Mouse (Mus musculus): ENCODE data around the gene Dact3. TPM values are rescaled to one million over a fixed set of nuclear protein-coding genes. Genes with fewer than 3 reads are reported as not detected.

The Dact3 gene
- total RNA-seq, 2 experiments from 2014 or later: 130 to 141 TPM

DNA sequence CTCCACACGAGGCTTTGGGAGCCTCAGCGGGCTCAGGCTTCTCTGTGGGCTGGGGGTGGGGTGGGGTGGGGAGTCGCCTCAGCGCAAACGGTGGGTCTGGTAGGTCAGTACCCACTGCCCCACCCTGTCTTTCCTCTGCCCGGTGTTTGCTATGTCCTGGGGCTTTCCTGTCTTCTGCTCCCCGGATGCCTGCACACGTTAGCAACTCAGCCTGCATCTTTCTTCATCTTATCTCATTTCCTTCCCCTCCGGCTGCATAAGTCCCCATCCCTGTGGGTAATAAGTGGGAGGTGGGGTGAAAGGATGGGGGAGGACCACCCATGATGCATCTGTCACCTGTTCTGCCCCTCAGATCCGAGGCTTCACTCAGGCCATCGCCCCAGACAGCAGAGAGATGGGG is 33.2 kb downstream of the Dact3 start:
- intact Hi-C loops (cut with DNase I): no loop called here
- DNase-seq (ENCODE audit: low spot score in 2 of 2): no peak

DNA sequence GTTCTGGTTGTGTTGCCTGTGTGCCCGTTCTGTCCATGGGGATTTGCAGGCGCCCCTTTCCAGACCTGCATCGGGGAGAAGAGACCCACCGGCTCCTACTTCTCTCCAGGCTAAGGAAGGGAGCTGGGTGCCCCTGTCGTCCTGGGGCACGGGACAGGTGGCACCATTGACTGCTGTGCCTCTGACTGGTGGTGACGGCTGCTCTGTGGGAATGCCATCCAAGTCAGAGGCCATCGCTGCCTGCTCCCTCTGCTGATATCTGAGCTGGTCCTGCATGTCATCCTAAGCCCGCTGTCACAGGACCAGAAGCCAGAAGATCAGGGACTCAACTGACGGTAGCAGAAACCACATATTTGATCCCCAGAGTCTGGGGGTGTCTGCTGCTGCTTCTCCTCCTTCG is 33.7 kb downstream of the Dact3 start:
- intact Hi-C loops (cut with DNase I): no loop called here

DNA sequence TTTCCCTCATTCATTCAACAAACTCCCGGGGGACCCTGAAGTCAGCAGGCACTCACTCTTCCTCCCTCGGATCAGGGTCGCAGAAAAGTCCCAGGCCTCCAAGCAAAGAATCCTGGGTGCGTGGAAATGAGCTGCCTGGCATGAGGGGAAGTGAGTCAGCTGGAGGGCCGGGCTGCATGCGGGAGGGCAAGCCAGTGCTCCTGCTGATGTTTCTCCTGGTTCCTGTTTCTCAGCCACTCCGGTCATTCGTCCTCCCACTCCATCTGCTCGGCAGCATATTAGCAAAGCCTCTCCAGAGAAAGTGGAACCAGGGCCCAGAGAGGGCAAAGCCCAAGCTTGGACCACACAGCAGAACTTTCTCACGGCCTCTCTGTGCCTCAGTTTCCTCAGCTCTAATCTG is 34.8 kb downstream of the Dact3 start:
- intact Hi-C loops (cut with DNase I): no loop called here
- no peak for DNase-seq (ENCODE audit: low spot score in 2 of 2)

More for the DNA sequence above, 33.7 kb downstream of the Dact3 start:
- no peak for DNase-seq (ENCODE audit: low spot score in 2 of 2)

DNA sequence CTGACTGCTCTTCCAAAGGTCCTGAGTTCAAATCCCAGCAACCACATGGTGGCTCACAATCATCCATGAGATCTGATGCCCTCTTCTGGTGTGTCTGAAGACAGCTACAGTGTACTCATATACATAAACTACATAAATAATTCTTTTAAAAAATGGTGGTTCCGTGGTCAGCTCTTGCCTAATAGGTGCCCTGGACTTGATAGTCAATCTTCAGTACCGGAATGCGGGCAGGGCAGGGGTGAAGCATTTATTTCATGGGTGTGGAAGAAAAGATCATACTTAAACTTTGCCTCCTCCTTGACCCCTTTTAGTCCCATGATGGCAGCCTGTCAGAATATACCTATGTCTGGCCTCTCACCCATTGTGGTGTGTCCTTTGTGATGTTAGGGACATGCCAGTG is 36.8 kb downstream of the Dact3 start:
- intact Hi-C loops (cut with DNase I): no loop called here
- no peak for DNase-seq (ENCODE audit: low spot score in 2 of 2)

DNA sequence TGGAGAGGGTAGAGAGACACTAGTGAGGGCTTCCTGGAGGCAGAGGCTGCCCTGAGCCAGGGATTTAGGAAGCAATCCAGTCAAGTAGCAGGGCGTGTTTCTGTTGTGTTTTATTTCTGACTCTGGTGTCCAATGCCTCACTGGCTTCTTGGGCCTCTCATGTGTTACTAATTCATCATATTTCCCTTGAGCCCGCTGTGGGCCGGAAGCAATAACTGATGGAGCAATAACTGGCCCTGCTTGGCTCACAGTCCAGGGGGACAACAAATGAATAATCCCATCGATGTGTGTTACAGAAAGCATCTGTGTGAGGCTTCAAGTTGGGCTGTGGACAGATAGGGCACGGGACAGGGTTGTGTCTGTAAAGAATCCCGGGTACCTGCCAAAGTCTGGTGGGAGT is 37.2 kb downstream of the Dact3 start:
- intact Hi-C loops (cut with DNase I): no loop called here
- no peak for DNase-seq (ENCODE audit: low spot score in 2 of 2)

DNA sequence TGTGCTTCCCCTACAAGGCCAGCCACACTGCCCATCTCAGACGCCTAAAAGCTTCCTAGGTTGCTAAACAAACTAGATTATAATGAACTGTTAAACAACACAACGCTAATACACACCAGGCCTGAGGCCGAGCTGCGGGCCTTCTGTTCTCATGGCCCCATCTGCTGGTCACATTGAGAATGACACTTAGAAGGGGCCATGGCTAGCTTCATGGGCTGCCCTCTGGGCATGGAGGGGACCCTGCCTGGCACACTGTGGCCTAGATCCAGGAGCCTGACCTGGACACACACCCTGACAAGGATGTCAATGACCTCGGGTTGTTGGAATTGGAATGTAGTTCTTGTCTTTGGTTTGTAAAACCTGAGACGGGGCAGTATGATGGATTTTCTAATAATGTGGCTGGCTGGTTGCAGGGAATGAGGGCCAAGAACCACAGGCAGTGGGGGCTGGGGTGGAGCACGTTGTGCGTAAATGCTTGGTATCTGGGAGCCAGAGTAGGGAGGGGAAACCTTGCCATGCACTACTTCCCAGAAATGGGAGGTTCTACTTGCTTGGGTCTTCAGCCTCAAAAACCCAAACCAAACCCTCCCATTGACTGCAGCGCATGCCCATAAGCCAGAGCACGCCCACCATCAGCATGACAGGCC is 38.8 kb downstream of the Dact3 start:
- DNase-seq (ENCODE audit: low spot score in 2 of 2): peak; percentile 80 to 85
- intact Hi-C loops (cut with DNase I): loop anchor here (2.0 kb wide), 1 partner anchor 19 kb away; no protein-coding TSS in a partner anchor

DNA sequence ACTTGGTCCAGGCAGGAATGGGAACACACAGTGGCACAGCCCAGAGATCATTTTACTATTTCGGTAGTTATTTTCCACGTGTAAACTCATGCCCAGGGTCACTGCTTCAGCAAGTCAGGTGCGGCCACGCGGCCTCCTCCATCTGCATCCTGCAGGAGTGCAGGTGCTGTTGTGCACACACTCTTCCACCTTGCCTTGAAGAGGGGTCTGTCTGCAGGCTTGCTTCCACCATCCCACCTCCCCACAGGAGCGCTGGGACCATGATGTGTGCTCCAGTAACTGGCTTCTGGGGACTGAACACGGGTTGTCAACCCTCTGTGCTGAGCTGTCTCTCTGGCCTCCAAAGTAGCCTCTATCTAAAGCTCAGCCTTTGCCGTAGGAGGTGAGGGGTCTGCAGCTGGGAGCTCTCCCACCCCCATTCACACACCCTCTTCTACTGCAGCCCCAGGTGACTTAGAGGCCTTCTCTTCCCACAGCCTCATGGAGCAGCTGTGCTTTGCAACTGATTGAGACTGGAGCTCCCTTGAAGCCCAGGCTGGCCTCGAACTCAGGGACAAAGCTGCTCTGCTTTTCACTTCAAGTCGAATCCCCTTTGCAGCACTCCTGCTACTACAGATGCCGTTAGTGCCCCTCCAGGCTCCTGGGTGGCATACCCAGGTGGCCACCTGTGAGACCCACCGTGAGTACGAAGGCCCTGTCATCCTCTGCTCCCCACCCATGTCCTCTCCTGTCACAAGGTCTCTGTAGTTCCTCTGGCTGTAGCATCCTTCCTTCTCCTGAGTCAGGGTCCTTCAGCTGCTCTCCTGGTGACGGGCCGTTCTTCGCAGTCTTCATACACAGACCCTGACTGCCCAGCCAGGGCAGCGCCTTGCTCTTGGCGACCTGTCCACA is 39.6 kb downstream of the Dact3 start:
- no peak for DNase-seq (ENCODE audit: low spot score in 2 of 2)
- intact Hi-C loops (cut with DNase I): loop anchor here (2.0 kb wide), 1 partner anchor 20 kb away; no protein-coding TSS in a partner anchor

DNA sequence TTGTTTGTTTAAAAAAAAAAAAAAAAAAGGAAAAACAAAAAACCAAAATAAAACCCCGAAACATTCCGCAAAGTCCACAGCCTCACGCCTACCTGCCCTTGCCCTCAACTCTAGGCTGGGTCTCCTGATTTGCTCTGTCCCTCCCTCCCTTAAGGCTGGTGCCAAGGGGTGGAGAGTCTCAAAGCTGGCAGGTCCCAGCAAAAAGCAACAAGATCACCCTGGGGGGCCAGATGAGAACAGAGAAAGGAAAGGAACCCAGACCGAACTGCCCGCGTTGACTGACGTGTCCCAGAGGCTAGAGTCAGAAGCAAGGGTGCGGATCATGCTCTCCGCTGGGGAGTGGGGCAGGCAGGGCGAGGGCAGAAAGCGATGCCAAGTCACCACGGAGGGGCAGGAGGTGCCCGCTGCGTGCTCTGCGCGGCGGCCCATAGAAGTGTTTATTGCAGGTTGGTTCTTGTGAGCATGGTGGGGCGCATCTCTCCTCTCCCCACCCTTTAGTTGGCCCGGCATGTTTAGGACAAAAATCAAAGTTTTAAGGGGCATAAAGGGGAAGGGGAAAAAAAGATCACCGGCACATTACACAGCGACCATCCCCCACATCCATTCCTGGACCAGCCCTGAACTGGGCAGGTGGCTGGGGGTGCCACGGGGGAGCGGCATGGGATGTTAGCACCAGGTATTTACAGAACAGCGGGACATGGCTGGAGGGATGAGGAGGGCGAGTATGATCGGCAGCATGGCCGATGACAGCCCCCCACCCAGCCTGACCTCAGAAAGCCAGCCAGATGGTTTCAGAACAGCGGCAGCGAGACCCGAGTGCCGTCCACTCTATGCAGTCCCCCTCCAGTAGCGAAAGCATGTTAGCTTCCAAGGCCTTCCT is 40.6 kb downstream of the Dact3 start:
- DNase-seq (ENCODE audit: low spot score in 2 of 2): no peak
- intact Hi-C loops (cut with DNase I): loop anchor here (2.0 kb wide), 1 partner anchor 21 kb away; no protein-coding TSS in a partner anchor

DNA sequence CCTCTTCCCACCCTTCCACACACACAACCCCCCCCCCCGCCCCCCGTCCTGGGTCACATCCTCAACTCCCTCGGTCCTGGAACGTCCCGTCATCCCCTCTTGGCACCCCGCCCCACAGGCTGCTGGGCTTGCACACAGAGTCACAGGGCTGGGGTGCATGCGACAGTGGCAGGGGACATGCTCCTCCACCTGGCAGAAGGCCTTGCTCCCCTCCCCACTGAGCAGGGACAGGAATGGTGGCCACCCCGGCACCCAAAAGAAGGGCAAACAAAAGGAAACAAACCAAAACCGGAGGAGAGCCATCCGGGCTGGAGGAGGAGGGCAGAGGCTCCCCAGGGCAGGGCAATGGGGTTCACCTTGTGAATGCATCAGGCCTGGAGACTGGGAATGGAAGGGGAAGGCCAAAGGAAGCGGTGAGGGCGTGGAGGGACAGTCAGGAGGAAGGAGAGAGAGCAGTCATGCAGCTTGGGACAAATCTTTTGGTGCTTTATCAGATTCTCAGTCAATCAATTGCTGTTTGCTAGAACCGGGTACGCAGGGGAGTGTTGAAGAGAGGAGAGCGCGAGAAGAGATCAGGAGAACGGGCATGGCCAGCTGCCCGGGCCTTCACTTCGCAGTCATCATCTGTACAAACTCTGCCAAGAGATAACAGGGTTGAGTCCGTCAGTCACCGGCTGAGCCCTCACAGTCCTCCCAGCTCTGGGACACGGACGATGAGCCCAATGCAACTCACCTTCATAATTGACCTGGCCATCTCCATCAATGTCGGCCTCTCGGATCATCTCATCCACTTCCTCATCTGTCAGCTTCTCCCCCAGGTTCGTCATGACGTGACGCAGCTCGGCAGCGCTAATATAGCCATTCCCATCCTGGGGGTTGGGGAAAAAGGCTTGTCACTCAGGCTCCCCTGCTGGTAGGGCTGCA is 41.5 kb downstream of the Dact3 start:
- DNase-seq (ENCODE audit: low spot score in 2 of 2): no peak
- intact Hi-C loops (cut with DNase I): no loop called here

DNA sequence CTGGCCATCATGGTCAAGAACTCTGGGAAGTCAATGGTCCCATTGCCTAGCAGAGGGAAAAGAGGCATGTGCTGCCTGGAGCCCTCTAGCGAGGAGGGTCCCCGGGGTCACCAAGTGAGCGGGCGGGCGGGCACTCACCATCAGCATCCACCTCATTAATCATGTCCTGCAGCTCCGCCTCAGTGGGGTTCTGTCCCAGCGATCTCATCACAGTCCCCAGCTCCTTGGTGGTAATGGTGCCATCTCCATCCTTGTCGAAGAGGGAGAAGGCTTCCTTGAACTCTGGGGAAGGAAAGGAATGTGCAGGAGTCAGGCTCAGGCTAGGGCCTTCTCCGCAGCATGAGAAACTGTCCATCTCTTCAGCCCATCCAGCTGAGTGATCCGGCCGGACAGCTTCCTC is 42.3 kb downstream of the Dact3 start:
- no peak for DNase-seq (ENCODE audit: low spot score in 2 of 2)
- intact Hi-C loops (cut with DNase I): no loop called here

DNA sequence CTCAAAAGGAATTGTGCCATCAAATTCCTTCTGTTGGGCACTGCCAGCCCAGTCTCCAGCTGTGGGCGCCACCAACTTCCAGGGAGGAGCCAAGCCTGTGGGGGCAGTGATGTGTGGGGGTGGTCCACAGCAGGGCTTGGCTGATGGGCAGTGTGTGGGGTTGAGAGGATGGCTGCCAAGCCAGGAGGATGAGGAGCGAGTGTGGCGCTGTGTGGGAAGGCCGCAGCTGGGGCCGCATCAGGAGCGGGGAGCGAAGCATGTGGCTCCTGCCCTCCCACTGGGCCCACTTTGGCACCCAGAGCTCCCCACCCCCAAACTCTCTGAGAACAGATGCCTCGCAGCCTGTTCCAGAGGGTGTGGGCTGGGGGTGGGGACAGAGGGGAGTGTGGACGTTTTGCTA is 42.9 kb downstream of the Dact3 start:
- intact Hi-C loops (cut with DNase I): no loop called here

DNA sequence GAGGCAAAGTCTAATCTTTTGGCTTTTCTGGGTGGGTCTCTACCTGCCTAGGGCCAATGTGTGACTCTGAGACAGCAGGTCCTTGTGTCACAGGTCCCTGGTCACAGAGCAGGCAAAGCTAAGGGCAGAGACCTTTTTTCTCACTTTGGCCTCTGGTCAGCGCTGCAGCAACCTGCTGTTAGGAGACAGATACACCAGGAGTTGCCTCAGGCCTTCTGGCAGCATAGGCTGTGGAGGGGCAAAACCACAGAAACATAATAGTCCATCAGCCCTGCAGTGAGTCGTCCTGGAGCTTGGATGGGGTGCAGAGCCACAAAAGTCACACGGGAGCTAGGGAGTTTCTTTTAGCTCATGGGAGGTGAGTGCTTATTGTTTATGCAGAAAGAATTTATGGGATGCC is 43.6 kb downstream of the Dact3 start:
- intact Hi-C loops (cut with DNase I): no loop called here
- DNase-seq (ENCODE audit: low spot score in 2 of 2): no peak

More for the DNA sequence above, 42.9 kb downstream of the Dact3 start:
- DNase-seq (ENCODE audit: low spot score in 2 of 2): peak; percentile 60 to 77

DNA sequence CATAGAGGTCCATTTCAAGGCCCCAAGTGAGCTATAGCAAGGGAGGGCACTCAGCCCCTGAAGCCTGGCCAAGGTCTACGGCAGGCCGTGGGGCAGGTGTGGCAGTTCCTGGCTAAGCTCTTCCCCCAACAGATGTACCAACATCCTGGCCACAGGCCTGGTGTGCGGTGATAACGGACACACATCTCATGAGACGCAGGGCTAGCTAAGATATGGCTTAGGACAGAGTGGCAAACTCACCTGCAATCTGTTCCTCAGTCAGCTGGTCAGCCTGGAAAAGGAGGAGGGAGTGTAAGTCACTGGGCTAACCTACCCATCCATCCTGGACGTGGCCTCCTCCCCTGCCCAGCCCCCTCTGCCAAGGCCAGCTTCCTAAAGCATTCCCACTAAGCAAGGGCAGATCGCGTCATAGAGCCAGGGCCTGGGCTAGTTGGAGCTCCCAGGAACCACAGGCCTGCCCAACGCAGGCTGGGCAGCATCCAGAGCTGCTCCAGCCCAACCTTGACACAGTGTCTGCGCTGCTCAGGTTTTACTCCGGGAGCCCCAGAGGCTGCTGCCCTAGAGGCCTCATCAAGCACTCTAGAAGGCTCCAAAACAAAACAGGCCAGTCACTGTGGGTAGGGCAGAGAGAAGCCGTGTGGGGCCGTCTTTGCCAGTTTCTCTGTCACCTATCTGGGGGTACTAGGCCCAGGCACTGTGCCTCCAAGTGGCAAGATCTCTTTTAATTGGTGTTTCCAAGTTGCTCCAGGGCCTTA is 44.5 kb downstream of the Dact3 start:
- no peak for DNase-seq (ENCODE audit: low spot score in 2 of 2)
- intact Hi-C loops (cut with DNase I): no loop called here

DNA sequence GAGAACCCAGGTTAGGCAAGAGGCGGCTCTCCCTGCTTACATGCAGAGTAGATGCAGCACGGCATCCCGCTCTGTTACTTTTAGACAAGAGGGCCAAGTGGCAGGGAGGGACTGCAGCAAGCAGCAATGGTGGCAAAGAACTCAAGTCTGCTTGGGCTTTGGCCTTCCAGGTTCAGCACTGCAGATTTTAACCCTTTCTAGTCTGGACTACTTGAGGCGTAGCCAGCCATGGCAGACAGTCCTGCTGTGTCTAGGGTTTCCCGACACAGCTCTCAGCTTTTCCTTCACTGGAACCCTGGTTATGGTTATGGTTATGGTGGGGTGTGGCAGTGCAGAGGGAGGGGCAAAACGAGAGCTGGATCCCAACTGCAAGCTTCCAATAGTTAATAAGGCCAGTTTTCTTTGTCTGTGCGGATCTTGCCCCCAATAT is 45.0 kb downstream of the Dact3 start:
- intact Hi-C loops (cut with DNase I): no loop called here
- DNase-seq (ENCODE audit: low spot score in 2 of 2): no peak

DNA sequence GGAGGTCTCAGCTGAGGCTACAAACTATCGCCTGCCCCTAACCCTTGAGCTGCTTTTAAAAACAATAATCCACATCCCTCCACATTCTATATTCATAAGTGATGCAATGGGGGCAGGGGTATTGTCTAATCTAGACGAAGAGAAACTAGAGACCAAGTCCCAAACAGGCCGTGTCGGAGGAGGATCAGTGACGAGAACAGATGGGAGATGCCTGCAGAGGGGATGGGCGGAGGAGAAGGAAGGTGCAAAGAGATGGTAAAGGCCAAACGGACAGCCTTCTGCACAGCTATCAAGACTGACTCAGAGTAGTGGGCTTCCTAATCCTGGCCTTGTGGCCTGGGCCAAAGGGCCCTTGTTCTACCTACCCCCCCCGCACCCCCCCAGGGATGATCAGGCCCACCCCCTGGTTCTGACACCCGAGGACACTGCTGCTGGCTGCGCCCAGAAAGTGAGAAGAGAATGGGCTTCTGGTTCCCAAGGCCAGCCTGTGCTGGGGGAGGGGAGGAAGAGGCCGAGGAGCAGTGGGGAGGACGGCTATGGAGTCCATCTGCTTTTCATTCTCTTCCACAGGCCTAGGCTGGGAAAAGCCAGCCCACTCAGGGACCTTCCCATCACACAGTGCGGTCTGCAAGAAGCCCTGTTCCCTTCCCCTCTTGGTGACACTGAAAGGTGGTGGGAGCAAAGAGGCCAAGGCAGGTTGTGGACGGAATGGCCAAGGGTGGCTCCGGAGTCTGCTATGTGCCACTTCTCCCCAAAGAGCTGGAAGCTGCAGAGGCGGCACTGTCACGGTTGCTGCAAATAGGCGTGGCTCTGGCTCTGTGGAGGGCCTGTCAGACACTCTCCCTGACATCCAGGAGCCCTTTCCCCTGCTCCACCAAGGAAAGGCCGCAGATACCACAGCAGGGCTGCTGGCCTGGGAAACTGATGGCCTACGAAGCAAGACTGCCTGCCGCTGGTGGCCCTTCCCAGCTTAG is 46.0 kb downstream of the Dact3 start:
- DNase-seq (ENCODE audit: low spot score in 2 of 2): peak in 1 of 2 experiments; percentile 34
- intact Hi-C loops (cut with DNase I): no loop called here

DNA sequence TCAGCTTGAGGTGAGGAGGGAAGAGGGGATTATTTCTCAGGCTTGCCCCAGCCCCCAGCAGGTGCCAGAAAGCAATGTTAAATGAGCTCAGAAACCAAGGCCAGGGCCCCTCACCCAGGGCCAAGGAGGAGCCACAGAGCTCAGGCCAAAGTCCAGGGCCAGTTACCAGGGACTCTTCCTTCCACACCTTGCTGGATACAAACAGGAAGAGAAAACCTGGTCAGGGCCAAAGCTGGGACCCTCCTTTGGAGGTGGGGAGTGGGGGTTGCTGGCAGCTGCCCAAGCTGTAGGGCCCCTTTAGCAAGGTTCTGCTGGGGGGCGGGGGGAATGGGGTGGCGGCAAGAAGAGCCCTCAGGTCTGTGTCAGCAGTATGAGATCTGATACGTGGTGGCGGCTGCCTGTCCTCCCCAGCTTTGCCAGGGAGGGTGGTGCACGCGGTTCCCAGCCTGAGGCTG is 46.8 kb downstream of the Dact3 start:
- intact Hi-C loops (cut with DNase I): loop anchor here (2.0 kb wide), 1 partner anchor 45 kb away; no protein-coding TSS in a partner anchor
- no peak for DNase-seq (ENCODE audit: low spot score in 2 of 2)
